Mouse (Mus musculus): ENCODE data around the gene Polr2h.
A peak's percentile ranks its signal among the peaks of the same experiment; 100 is the strongest.

The Polr2h gene

GRCm38 (mm10) chr16:20722736-20723135 is 5.3 kb downstream of the Polr2h start:
- no peak for DNase-seq (ENCODE audit: low read depth, low spot score)

DNA sequence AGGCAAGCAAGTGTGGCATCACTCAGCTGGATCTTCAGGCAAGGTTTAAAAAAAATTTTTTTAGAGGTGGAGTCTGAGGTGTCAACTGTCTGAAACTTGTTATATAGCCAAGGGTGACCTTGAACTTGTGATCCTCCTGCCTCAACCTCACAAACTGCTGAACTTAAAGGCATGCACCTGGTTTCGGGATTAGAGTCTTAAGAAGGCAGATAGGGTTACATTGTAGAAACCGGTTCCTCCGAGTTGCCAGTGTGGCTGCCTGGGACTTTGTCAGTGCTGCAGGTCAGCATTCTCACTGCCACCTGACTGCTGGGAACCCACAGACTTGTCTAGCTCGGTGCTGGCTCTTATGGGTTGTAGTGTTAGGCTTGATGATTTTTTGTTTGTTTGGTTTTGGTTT is 5.8 kb downstream of the Polr2h start:
- DNase-seq (ENCODE audit: low read depth, low spot score): no peak

DNA sequence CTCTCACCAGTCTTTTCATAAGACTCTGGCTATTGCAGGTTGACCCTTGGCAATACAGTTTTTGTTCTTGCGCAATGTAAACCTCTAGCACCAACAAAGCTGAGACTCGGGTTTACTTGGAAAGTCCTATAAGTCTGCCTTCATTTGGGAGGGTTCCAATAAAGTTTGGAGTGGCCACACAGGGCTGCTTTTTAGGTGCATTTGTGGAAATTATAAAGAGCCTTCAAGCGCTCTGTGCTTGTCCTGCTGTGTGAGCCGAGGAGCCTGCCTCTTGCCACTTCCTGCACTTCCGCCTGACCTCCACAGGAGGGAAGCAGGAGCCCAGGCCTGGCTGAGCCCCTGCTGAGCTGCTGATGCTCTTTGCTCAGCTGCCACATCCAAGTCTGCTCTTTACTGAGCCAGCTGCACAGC is 6.9 kb downstream of the Polr2h start:
- DNase-seq (ENCODE audit: low read depth, low spot score): peak; percentile 74

GRCm38 (mm10) chr16:20725321-20725720 is 7.9 kb downstream of the Polr2h start:
- no peak for DNase-seq (ENCODE audit: low read depth, low spot score)

GRCm38 (mm10) chr16:20725750-20726149 is 8.3 kb downstream of the Polr2h start:
- no peak for DNase-seq (ENCODE audit: low read depth, low spot score)

DNA sequence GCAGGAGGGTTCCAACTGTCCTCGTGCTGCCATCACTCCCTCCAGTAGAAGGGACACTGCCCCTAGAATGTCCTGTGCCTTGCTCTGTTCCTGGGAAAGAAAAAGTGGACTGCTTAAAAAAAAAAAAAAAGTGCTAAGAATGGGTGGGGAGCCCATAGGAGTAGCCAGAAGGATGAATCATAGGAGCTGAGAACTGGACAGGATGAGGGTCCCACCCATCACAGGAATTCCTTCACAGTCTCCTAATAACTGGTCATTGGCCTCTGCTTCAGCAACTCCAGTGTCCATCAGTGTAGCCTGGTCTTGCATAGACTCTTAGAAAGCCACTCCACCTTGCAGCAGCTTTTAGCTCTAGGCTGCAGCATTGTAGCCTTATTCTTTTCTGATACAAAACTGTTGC is 8.9 kb downstream of the Polr2h start:
- peak; percentile 76 for DNase-seq (ENCODE audit: low read depth, low spot score)

DNA sequence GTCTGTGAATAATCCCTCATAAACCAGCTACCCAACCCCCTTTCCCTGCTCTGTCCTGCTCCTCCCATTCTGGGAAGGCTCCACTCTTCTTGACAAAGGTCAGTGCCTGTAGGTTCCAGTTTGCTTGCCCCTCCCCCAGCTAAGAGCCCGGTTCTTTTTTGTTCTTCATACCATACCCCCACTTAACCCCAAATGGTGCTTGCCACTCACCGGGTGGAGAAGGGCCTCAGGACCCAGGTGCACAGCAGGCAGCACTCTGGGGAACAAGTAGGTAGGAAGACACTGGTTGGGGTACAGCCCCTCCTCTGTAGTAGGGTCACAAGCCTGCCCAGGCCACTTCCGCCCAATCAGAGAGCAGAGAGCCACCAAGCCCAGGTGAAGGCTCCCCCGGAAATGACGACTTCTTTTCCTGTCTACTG is 12.8 kb downstream of the Polr2h start:
- no peak for DNase-seq (ENCODE audit: low read depth, low spot score)

DNA sequence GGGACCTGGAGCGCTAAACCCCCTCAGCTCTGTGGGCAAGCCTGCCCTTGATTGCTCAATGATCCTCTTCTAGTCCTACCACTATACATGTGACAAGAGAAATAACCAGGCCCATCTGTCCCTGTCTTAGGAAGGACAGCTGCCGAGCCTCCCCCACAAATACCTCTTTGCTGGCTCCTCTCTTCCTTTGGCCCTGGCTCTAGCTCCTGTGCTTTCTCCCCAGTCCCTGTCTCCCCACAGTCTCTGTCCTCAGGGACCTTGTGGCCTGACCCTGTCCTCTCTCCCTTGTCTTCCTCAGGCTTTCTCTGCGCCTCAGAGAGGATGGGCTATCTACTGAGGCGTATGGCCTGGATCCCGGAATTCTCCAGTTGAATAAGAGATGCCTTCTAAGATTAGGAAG is 14.2 kb downstream of the Polr2h start:
- no peak for DNase-seq (ENCODE audit: low read depth, low spot score)

DNA sequence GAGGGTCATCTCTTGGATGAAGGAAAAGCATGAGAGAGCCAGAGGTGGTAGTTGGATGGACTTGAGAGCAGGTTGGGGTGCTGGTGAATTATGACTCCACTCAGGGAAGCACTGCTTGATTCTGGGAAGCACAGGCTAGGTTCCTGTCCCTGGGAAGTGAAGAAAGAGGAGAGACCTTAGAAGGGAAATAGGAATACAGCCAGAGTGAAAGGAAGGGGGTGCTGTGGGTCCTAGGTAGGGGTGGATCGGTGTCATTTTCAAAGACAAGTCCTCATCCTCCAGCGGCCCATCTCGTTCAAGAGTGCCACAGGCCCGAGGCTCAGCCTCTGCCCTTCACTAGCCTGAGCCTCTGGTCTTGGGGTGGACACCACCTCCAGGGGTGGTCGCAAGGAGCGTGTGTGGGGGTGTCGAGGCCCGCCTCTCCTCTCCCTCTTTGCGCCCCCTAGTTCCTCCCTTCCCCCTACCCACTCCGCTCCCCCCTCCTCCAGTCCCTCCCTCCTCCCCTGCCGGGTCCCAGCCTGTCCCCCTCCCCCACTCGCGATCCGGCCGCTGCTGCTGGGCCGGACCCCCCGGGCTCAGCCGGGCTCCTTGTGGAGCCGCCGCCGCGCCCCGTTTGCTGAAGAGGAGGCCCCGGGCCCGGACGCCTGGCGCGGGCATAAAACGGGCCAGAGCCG is 14.9 kb downstream of the Polr2h start:
- DNase-seq (ENCODE audit: low read depth, low spot score): no peak

DNA sequence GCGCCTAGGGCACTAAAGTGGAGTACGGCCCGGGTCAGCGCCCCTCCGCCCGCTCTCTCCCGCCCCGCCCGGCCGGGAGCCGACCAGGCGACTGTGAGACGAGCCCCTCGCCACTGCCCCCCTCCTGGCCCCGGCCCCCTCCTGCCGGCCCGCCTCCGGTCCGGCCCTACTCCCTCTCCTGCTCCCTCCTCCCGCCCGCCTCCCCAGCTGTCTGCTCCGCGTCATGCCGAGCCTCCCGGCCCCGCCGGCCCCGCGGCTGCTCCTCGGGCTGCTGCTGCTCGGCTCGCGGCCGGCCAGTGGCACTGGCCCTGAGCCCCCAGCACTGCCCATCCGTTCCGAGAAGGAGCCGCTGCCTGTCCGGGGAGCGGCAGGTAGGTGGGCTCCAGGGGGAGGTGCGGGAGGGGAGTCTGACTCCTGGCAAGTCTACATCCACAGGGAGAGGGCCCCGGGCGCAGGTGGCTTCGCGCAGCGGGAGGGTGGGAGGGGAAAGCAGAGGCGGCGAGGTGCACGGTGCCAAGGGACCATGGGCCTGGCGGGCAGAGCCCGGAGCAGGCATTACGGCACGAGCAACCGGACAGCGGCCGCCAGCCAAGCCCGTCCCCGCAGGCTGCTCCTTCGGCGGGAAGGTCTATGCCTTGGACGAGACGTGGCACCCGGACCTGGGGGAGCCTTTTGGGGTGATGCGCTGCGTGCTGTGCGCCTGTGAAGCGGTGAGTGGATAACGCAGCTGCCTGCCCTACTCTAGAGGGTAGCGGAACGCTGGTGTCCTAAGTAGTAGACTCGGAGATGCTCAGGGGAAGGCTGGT is 15.7 kb downstream of the Polr2h start, which contains the start of gene Chrd:
TSS of gene Chrd (plus strand) at position 203 of the 806 bp plus-strand sequence.
- DNase-seq (ENCODE audit: low read depth, low spot score): peak; percentile 60

DNA sequence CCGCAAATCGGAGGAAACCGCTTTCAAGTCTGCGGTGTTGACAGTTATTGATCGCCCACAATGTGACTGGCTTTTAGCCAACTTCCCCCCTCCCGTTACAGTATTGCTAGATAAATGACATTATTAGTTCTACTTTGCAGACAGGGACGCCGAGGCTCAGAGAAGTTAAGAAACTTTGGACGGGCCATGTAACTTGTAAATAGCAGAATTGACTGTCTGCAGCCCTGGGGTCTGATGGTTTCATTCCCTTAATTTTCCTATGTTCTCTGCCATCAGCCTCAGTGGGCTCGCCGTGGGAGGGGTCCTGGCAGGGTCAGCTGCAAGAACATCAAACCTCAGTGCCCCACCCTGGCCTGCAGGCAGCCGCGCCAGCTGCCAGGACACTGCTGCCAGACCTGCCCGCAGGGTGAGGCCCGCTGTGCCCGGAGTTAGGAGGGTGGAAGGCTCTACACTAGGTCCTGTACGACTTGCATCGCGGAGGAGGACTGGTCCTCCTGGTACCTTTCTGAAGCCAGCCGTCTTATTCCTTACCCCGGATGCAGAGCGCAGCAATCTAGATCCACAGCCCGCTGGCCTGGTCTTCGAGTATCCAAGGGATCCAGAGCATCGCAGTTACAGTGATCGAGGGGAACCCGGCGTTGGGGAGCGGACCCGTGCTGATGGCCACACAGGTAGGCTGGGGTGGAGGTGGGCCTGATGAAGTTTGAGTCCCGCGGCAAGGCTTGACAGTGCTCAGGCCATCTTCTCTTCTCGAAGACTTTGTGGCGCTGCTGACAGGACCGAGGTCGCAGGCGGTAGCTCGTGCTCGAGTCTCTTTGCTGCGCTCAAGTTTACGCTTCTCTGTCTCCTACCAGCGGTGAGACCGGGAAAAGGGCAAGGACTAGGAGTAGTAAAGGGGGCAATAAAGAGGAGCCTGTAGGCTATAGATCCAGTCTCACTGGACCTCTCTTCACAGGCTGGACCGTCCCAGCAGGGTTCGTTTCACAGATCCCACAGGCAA is 16.6 kb downstream of the Polr2h start, which contains the start of gene Thpo:
TSS of gene Thpo (minus strand) at position 781 of the 1,000 bp plus-strand sequence.
- DNase-seq (ENCODE audit: low read depth, low spot score): no peak

DNA sequence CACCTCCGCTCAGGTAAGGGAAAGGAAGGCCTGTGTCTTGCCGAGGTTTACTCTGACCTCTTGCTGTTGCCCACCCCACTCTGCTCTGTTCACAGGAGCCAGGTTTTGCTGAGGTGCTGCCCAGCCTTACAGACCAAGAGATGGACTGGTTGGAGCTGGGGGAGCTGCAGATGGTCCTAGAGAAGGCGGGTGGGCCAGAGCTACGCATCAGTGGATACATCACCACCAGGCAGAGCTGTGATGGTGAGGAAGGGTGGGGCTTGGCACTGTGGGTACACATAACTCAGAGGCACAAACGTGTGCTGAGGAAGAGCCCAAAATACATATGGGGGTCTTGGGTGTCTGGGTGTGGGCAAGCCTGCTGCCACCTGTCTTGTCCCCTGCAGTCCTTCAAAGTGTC is 18.2 kb downstream of the Polr2h start:
- DNase-seq (ENCODE audit: low read depth, low spot score): no peak

- DNase-seq (ENCODE audit: low read depth, low spot score): no peak
Measured at GRCm38 (mm10) chr16:20736168-20736567, 18.7 kb downstream of the Polr2h start.

DNA sequence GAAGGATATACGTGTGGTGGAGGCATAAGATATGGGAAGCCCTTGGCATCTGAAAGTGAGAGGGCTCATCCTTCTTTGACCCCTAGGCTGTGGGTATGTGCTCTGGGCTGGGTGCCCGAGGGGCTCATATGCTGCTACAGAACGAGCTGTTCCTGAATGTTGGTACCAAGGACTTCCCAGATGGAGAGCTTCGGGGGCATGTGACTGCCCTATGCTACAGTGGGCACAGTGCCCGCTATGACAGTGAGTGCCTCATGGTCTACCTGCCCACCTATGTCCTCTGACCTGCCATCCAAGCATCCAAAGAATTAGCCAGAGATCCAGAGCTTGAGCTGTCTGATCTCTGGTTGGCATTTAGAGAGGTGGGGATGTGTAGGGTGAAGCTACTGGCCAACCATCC is 19.4 kb downstream of the Polr2h start:
- no peak for DNase-seq (ENCODE audit: low read depth, low spot score)

DNA sequence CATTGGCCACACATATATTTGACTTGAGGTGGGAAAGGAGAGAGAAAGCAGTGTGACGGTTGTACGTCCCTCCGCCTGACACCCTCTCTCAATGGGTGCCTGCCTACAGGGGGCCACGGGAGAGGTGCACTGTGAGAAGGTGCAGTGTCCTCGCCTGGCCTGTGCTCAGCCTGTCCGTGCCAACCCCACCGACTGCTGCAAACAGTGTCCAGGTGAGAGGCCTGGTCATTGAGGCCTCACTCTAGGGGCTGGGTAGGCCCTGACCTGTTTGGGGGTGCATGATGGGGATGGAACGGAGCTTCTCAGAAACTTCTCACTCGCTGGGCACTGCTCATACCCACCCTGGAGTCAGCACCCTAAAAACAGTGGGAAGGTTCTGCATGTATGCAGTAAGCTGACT is 22.4 kb downstream of the Polr2h start:
- DNase-seq (ENCODE audit: low read depth, low spot score): no peak

- DNase-seq (ENCODE audit: low read depth, low spot score): peak; percentile 81
Measured at GRCm38 (mm10) chr16:20746641-20747040, 29.2 kb downstream of the Polr2h start.

DNA sequence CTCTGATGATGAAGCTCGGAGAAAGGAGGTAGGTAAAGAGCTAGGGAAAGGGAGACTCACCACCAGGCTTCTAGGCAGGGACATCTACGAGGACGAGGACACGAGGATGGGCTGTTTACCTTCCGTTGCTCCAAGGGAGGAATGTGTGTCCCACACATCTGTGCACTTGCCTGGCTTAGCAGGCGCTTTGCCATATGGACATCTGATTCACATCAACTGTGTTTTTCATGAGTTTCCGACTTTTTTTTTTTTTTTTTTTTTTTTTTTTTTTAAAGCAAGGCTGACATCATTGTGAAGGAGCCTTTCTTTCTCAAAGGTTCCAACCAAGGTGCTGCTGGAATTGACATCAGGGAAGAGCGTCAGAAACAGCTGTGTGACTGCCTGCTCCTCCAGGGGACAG is 33.1 kb downstream of the Polr2h start:
- DNase-seq (ENCODE audit: low read depth, low spot score): no peak

DNA sequence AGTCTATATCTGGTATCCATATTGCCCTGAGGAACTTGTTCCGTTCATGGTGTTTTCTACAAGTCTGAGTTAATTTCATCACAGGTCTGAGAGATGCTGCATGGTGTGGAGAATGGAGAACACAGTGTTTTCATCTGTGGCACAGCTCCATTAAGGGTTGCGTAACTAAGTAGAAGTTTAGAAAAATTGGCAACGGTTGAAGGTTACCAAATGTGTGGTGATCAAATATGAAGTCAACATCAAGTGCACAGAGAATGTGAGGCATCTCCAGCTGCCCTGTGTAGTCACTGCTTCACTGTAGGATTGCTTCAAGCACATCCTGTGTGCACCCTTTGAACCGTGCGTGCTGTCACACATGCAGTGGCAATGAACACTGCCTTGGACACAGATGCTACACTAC is 38.6 kb downstream of the Polr2h start:
- peak; percentile 85 for DNase-seq (ENCODE audit: low read depth, low spot score)

- DNase-seq (ENCODE audit: low read depth, low spot score): no peak
Measured at GRCm38 (mm10) chr16:20757385-20757784, 39.9 kb downstream of the Polr2h start.

DNA sequence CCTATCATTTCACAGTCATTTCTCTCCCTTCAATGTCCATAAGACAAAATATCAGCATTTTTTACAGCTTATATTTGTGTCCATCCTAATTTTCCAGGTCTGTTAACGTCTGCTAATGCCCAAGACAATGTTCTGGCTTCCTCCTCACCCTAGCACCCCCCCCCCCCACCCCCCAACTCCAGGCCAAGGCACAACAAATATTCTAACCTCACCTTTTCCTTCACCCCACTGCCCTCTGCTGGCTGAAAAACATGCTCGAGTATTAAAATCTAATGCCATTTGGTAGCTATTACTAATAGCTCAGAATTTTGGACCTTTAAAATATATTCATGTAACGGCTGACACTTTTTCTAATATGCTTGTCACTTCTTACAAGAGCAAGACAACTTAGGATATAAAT is 44.2 kb downstream of the Polr2h start:
- no peak for DNase-seq (ENCODE audit: low read depth, low spot score)

DNA sequence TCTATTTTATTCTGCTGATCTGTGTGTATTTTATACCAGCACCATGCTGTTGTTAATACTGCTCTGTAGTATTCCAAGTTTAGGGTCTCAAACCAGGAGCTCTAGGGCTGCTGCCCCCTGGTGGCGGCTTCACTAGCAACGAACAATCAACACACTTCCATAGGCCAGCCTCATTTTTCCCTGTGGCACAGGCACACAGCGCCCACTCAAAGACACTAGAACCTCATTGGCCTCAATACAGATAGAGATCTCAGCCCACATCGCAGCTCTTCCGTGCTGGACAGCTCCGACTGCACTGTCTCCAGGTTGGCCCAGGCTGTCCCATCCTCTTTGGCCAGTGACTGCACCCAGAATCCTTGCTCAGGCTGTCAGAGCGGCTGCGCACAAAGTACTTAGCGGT is 47.8 kb downstream of the Polr2h start:
- no peak for DNase-seq (ENCODE audit: low read depth, low spot score)
